Mouse (Mus musculus) intestine, postnatal 0 days (tissue): Measurements from ENCODE around the gene Tspan18. TPM values are rescaled to one million over a fixed set of nuclear protein-coding genes. Genes with fewer than 3 reads are reported as not detected.

Source experiments
- ATAC-seq: fragments of 200-750 bp; cut with Nextera tagmentation; 2 replicates; pipeline ENCODE4 v1.8.0; 2017; ENCODE audit warnings: mild to moderate bottlenecking, moderate TSS enrichment, moderate library complexity
- H3K27ac ChIP-seq: fragments of 300-500 bp; sonication (generic); 2 replicates; pipeline ENCODE4 v1.5.1; 2014; ENCODE audit warnings: mild to moderate bottlenecking, low read depth, low read length, moderate library complexity
- H3K27me3 ChIP-seq: fragments of 300-500 bp; sonication (generic); replicated peaks from 2 replicates; pipeline ENCODE4 v1.6.1; 2014; ENCODE audit warnings: low read length, mixed read lengths; ENCODE audit not compliant: control insufficient read depth, insufficient read depth
- H3K36me3 ChIP-seq: fragments of 300-500 bp; sonication (generic); 2 replicates; pipeline ENCODE4 v1.6.1; 2014; ENCODE audit warnings: mild to moderate bottlenecking, moderate library complexity; ENCODE audit not compliant: control insufficient read depth, insufficient read depth
- H3K4me1 ChIP-seq: fragments of 300-500 bp; sonication (generic); replicated peaks from 2 replicates; pipeline ENCODE4 v1.6.1; 2014; ENCODE audit warnings: antibody characterized with exemption, low read length, mixed read lengths; ENCODE audit not compliant: control insufficient read depth, insufficient read depth
- H3K4me2 ChIP-seq: fragments of 300-500 bp; sonication (generic); replicated peaks from 2 replicates; pipeline ENCODE4 v1.6.1; 2014; ENCODE audit warnings: low read depth, mild to moderate bottlenecking, moderate library complexity
- H3K4me3 ChIP-seq: fragments of 300-500 bp; sonication (generic); 2 replicates; pipeline ENCODE4 v1.5.1; 2014; ENCODE audit warnings: low read depth, low read length
- H3K9ac ChIP-seq: fragments of 300-500 bp; sonication (generic); 2 replicates; pipeline ENCODE4 v1.6.1; 2014; ENCODE audit warnings: mild to moderate bottlenecking, low read depth, low read length
- H3K9me3 ChIP-seq: fragments of 300-500 bp; sonication (generic); 2 replicates; pipeline ENCODE4 v1.6.1; 2016; ENCODE audit warnings: mixed run types; ENCODE audit not compliant: control insufficient read depth
- CTCF ChIP-seq: sonication (generic); IDR thresholded peaks from 2 replicates; pipeline ENCODE4 v1.5.1; 2016; ENCODE audit warnings: low read depth, mild to moderate bottlenecking, control low read depth, antibody characterized with exemption, moderate library complexity
- WGBS: fragments of 180-500 bp; shearing (Covaris S2); extraction: QIAGEN DNeasy Blood & Tissue Kit; methylation state at CpG from one replicate; pipeline ENCODE4 v1.1.7; 2014; 5-methylcytosine and 5-hydroxymethylcytosine counted together
- polyA plus RNA-seq: library from polyadenylated mRNA; unstranded; fragments of >200 nt; fragmentation: Nextera tagmentation; extraction: Ambion mirVana; gene quantifications from 2 replicates; pipeline ENCODE4 v1.2.1, GENCODE M21; 2015

The Tspan18 gene
- polyA plus RNA-seq, 1 experiment from 2014 or later, result 18.0 TPM

GRCm38 (mm10) chr2:93284625-93285024 lies 49.7 kb downstream of the Tspan18 start:
- Histone ChIP-seq H3K4me2 (no peak overlapping the region), H3K27ac (no peak overlapping the region), H3K4me3 (no peak overlapping the region), H3K36me3 (no peaks in the 10 kb centered on the region), H3K27me3 (no peaks in the 10 kb centered on the region), H3K4me1 (no peaks in the 10 kb centered on the region), H3K9ac (no peak overlapping the region), H3K9me3 (no peaks in the 10 kb centered on the region)
- TF ChIP-seq CTCF, result no peak
- WGBS, result 74% methylated on average over 2 of the region's 2 CpGs
- ATAC-seq, result no peak

- Histone ChIP-seq H3K9ac (no peak overlapping the region), H3K27me3 (no peaks in the 10 kb centered on the region), H3K4me1 (no peaks in the 10 kb centered on the region), H3K27ac (no peak overlapping the region), H3K9me3 (no peaks in the 10 kb centered on the region), H3K4me3 (no peak overlapping the region), H3K4me2 (no peak overlapping the region), H3K36me3 (no peaks in the 10 kb centered on the region)
- no peak for ATAC-seq
- 49% methylated on average over 7 of the region's 7 CpGs for WGBS
- TF ChIP-seq CTCF, result no peak
Measured at GRCm38 (mm10) chr2:93283481-93284293, 50.6 kb downstream of the Tspan18 start.

GRCm38 (mm10) chr2:93282636-93283035 lies 51.7 kb downstream of the Tspan18 start:
- WGBS, result 39% methylated on average over 4 of the region's 4 CpGs
- no peaks in the 10 kb centered on the region for H3K27me3 ChIP-seq
- no peak overlapping the region for H3K9ac ChIP-seq
- no peak overlapping the region for H3K4me3 ChIP-seq
- H3K9me3 ChIP-seq, result no peaks in the 10 kb centered on the region
- TF ChIP-seq CTCF, result no peak
- no peak overlapping the region for H3K27ac ChIP-seq
- H3K4me2 ChIP-seq, result no peak overlapping the region
- ATAC-seq, result no peak
- 0 out of 2 replicates have a peak, but pooled peaks cover 3% of the 10 kb centered on the region for H3K4me1 ChIP-seq
- no peaks in the 10 kb centered on the region for H3K36me3 ChIP-seq

- WGBS, result 79% methylated on average over 6 of the region's 6 CpGs
- ATAC-seq, result no peak
Measured at GRCm38 (mm10) chr2:93281466-93281865, 52.8 kb downstream of the Tspan18 start.

GRCm38 (mm10) chr2:93280117-93280620 lies 54.1 kb downstream of the Tspan18 start:
- H3K27me3 ChIP-seq, result no peaks in the 10 kb centered on the region
- no peak for TF ChIP-seq CTCF
- H3K27ac ChIP-seq, result no peak overlapping the region
- H3K36me3 ChIP-seq, result no peaks in the 10 kb centered on the region
- no peak overlapping the region for H3K4me2 ChIP-seq
- no peak overlapping the region for H3K9ac ChIP-seq
- no peak overlapping the region for H3K4me3 ChIP-seq
- 100% methylated on average over 2 of the region's 2 CpGs for WGBS
- no peak for ATAC-seq
- 0 out of 2 replicates have a peak, but pooled peaks cover 5% of the 10 kb centered on the region for H3K4me1 ChIP-seq
- H3K9me3 ChIP-seq, result no peaks in the 10 kb centered on the region

More at GRCm38 (mm10) chr2:93281466-93281865, 52.8 kb downstream of the Tspan18 start:
- Histone ChIP-seq H3K4me2 (no peak overlapping the region), H3K36me3 (no peaks in the 10 kb centered on the region), H3K4me3 (no peak overlapping the region), H3K9me3 (no peaks in the 10 kb centered on the region), H3K27ac (no peak overlapping the region), H3K4me1 (0 out of 2 replicates have a peak, but pooled peaks cover 5% of the 10 kb centered on the region), H3K27me3 (no peaks in the 10 kb centered on the region), H3K9ac (no peak overlapping the region)
- TF ChIP-seq CTCF, result no peak

- H3K27me3 ChIP-seq, result no peaks in the 10 kb centered on the region
- H3K9ac ChIP-seq, result no peak overlapping the region
Measured at GRCm38 (mm10) chr2:93278181-93278975, 55.9 kb downstream of the Tspan18 start.

More at GRCm38 (mm10) chr2:93278181-93278975, 55.9 kb downstream of the Tspan18 start:
- no peaks in the 10 kb centered on the region for H3K36me3 ChIP-seq
- H3K27ac ChIP-seq, result peak overlapping the region; percentile 46
- WGBS, result 18% methylated on average over 11 of the region's 11 CpGs
- peak; percentile 50; the same call in 1 of the 2 replicates for ATAC-seq
- TF ChIP-seq CTCF, result peak; percentile 65
- no peaks in the 10 kb centered on the region for H3K9me3 ChIP-seq
- no peak overlapping the region for H3K4me2 ChIP-seq
- H3K4me3 ChIP-seq, result no peak overlapping the region
- H3K4me1 ChIP-seq, result 0 out of 2 replicates have a peak, but pooled peaks cover 5% of the 10 kb centered on the region
